Mouse (Mus musculus) cerebellum, adult 2 months (tissue): ENCODE measurements around the gene Rasd1.

Experiments
- CTCF ChIP-seq: fragments of 200-500 bp; IDR thresholded peaks from 2 replicates; pipeline ENCODE4 v1.5.1; 2011; ENCODE audit warnings: low read depth, mild to moderate bottlenecking, control low read depth, low read length, moderate library complexity, borderline replicate concordance; ENCODE audit not compliant: insufficient read depth
- POLR2A ChIP-seq: fragments of 200-500 bp; IDR thresholded peaks from 2 replicates; pipeline ENCODE4 v1.6.1; 2011; ENCODE audit warnings: low read length, control low read depth, borderline replicate concordance; ENCODE audit not compliant: insufficient read depth

GRCm38 (mm10) chr11:59937615-59938014 is 27.1 kb downstream of the Rasd1 start:
- TF ChIP-seq POLR2A (no peak), CTCF (no peak)
